Mouse (Mus musculus) myocyte (in vitro differentiated cells): Measurements from ENCODE around the gene Slc17a9.

Experiments
- E2F4 ChIP-seq: IDR thresholded peaks from one replicate; pipeline ENCODE4 v1.6.1; 2011; ENCODE audit warnings: mild to moderate bottlenecking, control low read depth, moderate library complexity; ENCODE audit not compliant: insufficient read depth
- MAX ChIP-seq: IDR thresholded peaks from one replicate; pipeline ENCODE4 v1.6.1; 2011; ENCODE audit warnings: low read depth, mild to moderate bottlenecking, control low read depth
- POLR2A ChIP-seq: IDR thresholded peaks from one replicate; pipeline ENCODE4 v1.6.1; 2011; ENCODE audit warnings: low read depth, mild to moderate bottlenecking, control low read depth, moderate library complexity; ENCODE audit not compliant: insufficient read length
- USF1 ChIP-seq: IDR thresholded peaks from one replicate; pipeline ENCODE4 v1.6.1; 2011; ENCODE audit warnings: low read depth, mild to moderate bottlenecking, control low read depth, moderate library complexity

DNA sequence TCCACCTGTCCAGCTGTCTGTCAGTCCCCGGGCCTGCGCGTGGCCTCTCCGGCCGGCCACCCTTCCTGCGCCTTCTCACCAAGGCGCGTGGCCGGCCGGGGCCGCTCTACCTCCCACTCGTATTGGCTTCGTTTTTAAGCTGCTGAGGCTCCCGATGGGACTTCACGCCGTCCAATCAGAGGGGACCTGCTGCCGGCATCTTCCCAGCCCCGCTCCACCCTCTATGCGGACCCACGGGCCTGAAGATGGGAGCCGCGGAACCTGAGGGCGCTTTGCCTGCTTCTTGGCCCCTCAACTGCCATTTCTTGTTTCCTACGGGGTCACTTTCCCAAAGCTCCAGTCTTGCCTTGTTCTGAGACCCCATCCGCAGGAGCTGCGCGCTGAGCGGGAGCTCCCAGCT is 51.7 kb downstream of the Slc17a9 start, which contains the start of gene Bhlhe23:
- no peak for TF ChIP-seq POLR2A
- no peak for TF ChIP-seq USF1
- TF ChIP-seq MAX, result no peak
- no peak for TF ChIP-seq E2F4
